16 mouse cellular contexts compared by ENCODE assay signal in the genomic region with DNA sequence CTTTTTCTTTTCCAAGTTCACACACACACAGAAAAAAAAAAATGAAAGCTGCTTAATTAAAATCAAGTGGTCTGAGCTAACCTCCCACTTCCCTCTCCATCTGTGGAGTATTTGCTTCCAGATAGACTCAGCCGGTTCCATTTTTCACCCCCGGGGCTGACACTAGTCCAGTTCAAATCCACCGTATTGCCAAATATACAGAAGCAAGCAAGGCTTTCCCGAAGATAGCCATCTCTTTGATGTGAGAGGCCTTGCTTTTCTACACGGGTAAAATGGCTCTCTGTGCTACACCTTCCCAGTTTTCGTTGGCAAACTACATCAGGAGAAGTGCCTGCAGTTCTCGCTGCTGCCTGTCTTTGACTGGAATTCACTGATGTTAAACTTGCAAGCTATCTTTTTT.
DNase-seq lines count a peak whose midpoint lies in the region; ATAC-seq and TF ChIP-seq lines count a peak whose summit lies in the region.
"Had no signal": no experiment of that assay in that cellular context is flagged by ENCODE, and none has a peak within 500 bp of the region (broad histone marks: within the 10 kb centered on the region; RNA-seq: fewer than 3 reads in every experiment).

No protein-coding gene starts in this region.

- ATAC-seq in liver, postnatal 0 days: no peak
- ATAC-seq: forebrain, embryonic 15.5 days had no signal

- no peak overlapping the region for H3K27ac ChIP-seq in liver, adult 2 months (replicated peaks; ENCODE audit: insufficient read depth, low read depth, low read length)
- no peak overlapping the region for H3K27ac ChIP-seq in liver, postnatal 0 days (ENCODE audit: low read depth)
- H3K27ac ChIP-seq: forebrain, embryonic 15.5 days; kidney, embryonic 15.5 days; limb, embryonic 15.5 days; midbrain, embryonic 12.5 days had no signal

- no peak overlapping the region for H3K4me3 ChIP-seq in liver, adult 2 months (ENCODE audit: insufficient read depth, low read depth, low read length)
- no peak overlapping the region for H3K4me3 ChIP-seq in liver, postnatal 0 days (ENCODE audit: low read depth, low read length)
- H3K4me3 ChIP-seq: forebrain, embryonic 15.5 days; kidney, embryonic 15.5 days; limb, embryonic 15.5 days; midbrain, embryonic 12.5 days had no signal

- no peaks in the 10 kb centered on the region for H3K79me2 ChIP-seq in liver, adult 2 months (ENCODE audit: control insufficient read depth, insufficient read depth, low read length)

- no peak for TF ChIP-seq POLR2A in liver, adult 2 months (IDR thresholded peaks at IDR 0.05; ENCODE audit: extremely low read depth, insufficient read depth, low read length)

- H3K9ac ChIP-seq in liver, adult 2 months (ENCODE audit: low read depth, low read length): no peak overlapping the region
- no peak overlapping the region for H3K9ac ChIP-seq in liver, postnatal 0 days (replicated peaks)
- H3K9ac ChIP-seq: forebrain, embryonic 15.5 days; kidney, embryonic 15.5 days; limb, embryonic 15.5 days; midbrain, embryonic 12.5 days had no signal

- peak; percentile 11 for DNase-seq in adrenal gland, postnatal 14 days
- DNase-seq in adrenal gland, adult 8-10 months: no peak
- peak; percentile 29 for DNase-seq in liver, adult 2 months (ENCODE audit: extremely low read depth, low read depth, low spot score)
- no peak for DNase-seq in liver, postnatal 0 days
- DNase-seq in cerebellum, adult 11-12 months: peak; percentile 88
- DNase-seq in cerebellum, postnatal 36 days: peak; percentile 76
- DNase-seq in urinary bladder, postnatal 4 days (ENCODE audit: low spot score in 2 of 2): no peak
- DNase-seq in ovary, postnatal 10 days (ENCODE audit: low spot score): no peak
- DNase-seq: adrenal gland, postnatal 25 days; heart, adult 11 months; right cerebral cortex, postnatal 25 days; thymus, postnatal 4 days had no signal

- peaks cover 8% of the 10 kb centered on the region for H3K4me1 ChIP-seq in liver, adult 2 months (ENCODE audit: control insufficient read depth, insufficient read depth, low read length)
- no peaks in the 10 kb centered on the region for H3K4me1 ChIP-seq in liver, postnatal 0 days (ENCODE audit: insufficient read depth)

- no peaks in the 10 kb centered on the region for H3K27me3 ChIP-seq in liver, adult 2 months (ENCODE audit: control insufficient read depth, insufficient read depth, low read length)
- no peaks in the 10 kb centered on the region for H3K27me3 ChIP-seq in liver, postnatal 0 days (ENCODE audit: insufficient read depth, low read length)
- H3K27me3 ChIP-seq: forebrain, embryonic 15.5 days; midbrain, embryonic 12.5 days had no signal

- no peak for TF ChIP-seq EP300 in liver, postnatal 0 days (IDR thresholded peaks at IDR 0.05; ENCODE audit: low read depth)

- no peaks in the 10 kb centered on the region for H3K9me3 ChIP-seq in liver, postnatal 0 days (ENCODE audit: low read length)
- H3K9me3 ChIP-seq: forebrain, embryonic 15.5 days; kidney, embryonic 15.5 days; limb, embryonic 15.5 days; midbrain, embryonic 12.5 days had no signal

- no peaks in the 10 kb centered on the region for H3K36me3 ChIP-seq in liver, adult 2 months (ENCODE audit: control insufficient read depth, insufficient read depth, low read length)
- H3K36me3 ChIP-seq in liver, postnatal 0 days (replicated peaks; ENCODE audit: insufficient read depth, low read length): no peaks in the 10 kb centered on the region
- H3K36me3 ChIP-seq: forebrain, embryonic 15.5 days; kidney, embryonic 15.5 days; limb, embryonic 15.5 days; midbrain, embryonic 12.5 days had no signal

- WGBS in liver, adult 2 months: 32% methylated on average over 7 of the region's 7 CpGs
- 54% methylated on average over 7 of the region's 7 CpGs for WGBS in liver, postnatal 0 days (ENCODE audit: insufficient replicate concordance)

- TF ChIP-seq CTCF in liver, adult 2 months (IDR thresholded peaks at IDR 0.05; ENCODE audit: low read depth, low read length): no peak
- TF ChIP-seq CTCF in liver, postnatal 0 days (IDR thresholded peaks at IDR 0.05; ENCODE audit: low read depth): no peak

- no peak overlapping the region for H3K4me2 ChIP-seq in liver, postnatal 0 days (ENCODE audit: low read depth, low read length)
- H3K4me2 ChIP-seq: forebrain, embryonic 15.5 days; kidney, embryonic 15.5 days; limb, embryonic 15.5 days; midbrain, embryonic 12.5 days had no signal

Comparison
In these comparisons a context has a peak if more than half of its experiments do, and no peak if none do; other contexts are left out.
1. DNase-seq: peak in adrenal gland, postnatal 14 days (single experiment), liver, adult 2 months (single experiment), cerebellum, adult 11-12 months (single experiment) and cerebellum, postnatal 36 days (2 of 2); none in adrenal gland, adult 8-10 months (single experiment), liver, postnatal 0 days (single experiment), urinary bladder, postnatal 4 days (0 of 2) and ovary, postnatal 10 days (single experiment).